Mouse (Mus musculus): Measurements from ENCODE around the gene Tmem151b. TPM values are rescaled to one million over a fixed set of nuclear protein-coding genes. Genes with fewer than 3 reads are reported as not detected.

Gene Tmem151b
- polyA plus RNA-seq, 1 experiment from 2014 or later = 1.4 TPM

GRCm38 (mm10) chr17:45515204-45515726, 34.2 kb downstream of the Tmem151b start:
- Histone ChIP-seq H3K4me3 (ENCODE audit: low read length) (no peak overlapping the region), H3K4me2 (ENCODE audit: low read depth, low read length) (no peak overlapping the region), H3K4me1 (replicated peaks; ENCODE audit: control insufficient read depth, insufficient read depth, low read length) (no peaks in the 10 kb centered on the region), H3K27ac (ENCODE audit: low read length) (no peak overlapping the region), H3K27me3 (ENCODE audit: control insufficient read depth, insufficient read depth, low read depth, low read length) (no peaks in the 10 kb centered on the region), H3K9ac (ENCODE audit: low read length) (no peak overlapping the region), H3K36me3 (ENCODE audit: control insufficient read depth, insufficient read depth, low read length) (no peaks in the 10 kb centered on the region), H3K9me3 (ENCODE audit: control insufficient read depth, low read length) (no peaks in the 10 kb centered on the region)
- no peak for ATAC-seq (ENCODE audit: low read depth)
- 43% methylated on average over 15 of the region's 15 CpGs for WGBS

- no peaks in the 10 kb centered on the region for H3K9me3 ChIP-seq (ENCODE audit: control insufficient read depth, low read length)
- 84% methylated on average over 4 of the region's 4 CpGs for WGBS
- H3K4me1 ChIP-seq (replicated peaks; ENCODE audit: control insufficient read depth, insufficient read depth, low read length) = peaks cover 4% of the 10 kb centered on the region
- no peak overlapping the region for H3K4me2 ChIP-seq (ENCODE audit: low read depth, low read length)
- H3K4me3 ChIP-seq (ENCODE audit: low read length) = no peak overlapping the region
- ATAC-seq (ENCODE audit: low read depth) = no peak
- H3K9ac ChIP-seq (ENCODE audit: low read length) = no peak overlapping the region
- H3K27ac ChIP-seq (ENCODE audit: low read length) = no peak overlapping the region
- no peaks in the 10 kb centered on the region for H3K27me3 ChIP-seq (ENCODE audit: control insufficient read depth, insufficient read depth, low read depth, low read length)
- H3K36me3 ChIP-seq (ENCODE audit: control insufficient read depth, insufficient read depth, low read length) = no peaks in the 10 kb centered on the region; the same call in 1 of the 2 replicates
Observed at GRCm38 (mm10) chr17:45511757-45512156, 37.7 kb downstream of the Tmem151b start.

GRCm38 (mm10) chr17:45510871-45511270, 38.6 kb downstream of the Tmem151b start:
- no peak overlapping the region for H3K9ac ChIP-seq (ENCODE audit: low read length)
- H3K36me3 ChIP-seq (ENCODE audit: control insufficient read depth, insufficient read depth, low read length) = no peaks in the 10 kb centered on the region; the same call in 1 of the 2 replicates
- no peak overlapping the region for H3K4me3 ChIP-seq (ENCODE audit: low read length)
- H3K4me2 ChIP-seq (ENCODE audit: low read depth, low read length) = no peak overlapping the region
- H3K27me3 ChIP-seq (ENCODE audit: control insufficient read depth, insufficient read depth, low read depth, low read length) = no peaks in the 10 kb centered on the region
- no peak overlapping the region for H3K27ac ChIP-seq (ENCODE audit: low read length)
- peaks cover 6% of the 10 kb centered on the region for H3K4me1 ChIP-seq (replicated peaks; ENCODE audit: control insufficient read depth, insufficient read depth, low read length)
- ATAC-seq (ENCODE audit: low read depth) = no peak
- no peaks in the 10 kb centered on the region for H3K9me3 ChIP-seq (ENCODE audit: control insufficient read depth, low read length)
- WGBS = 81% methylated on average over 4 of the region's 4 CpGs

GRCm38 (mm10) chr17:45506700-45507189, 42.7 kb downstream of the Tmem151b start, which contains the start of gene Aars2:
TSS of gene Aars2 (plus strand) at chr17:45506841.
- Histone ChIP-seq H3K27ac (ENCODE audit: low read length) (peak within 1 kb of the TSS; percentile 81), H3K4me3 (ENCODE audit: low read length) (peak within 1 kb of the TSS; percentile 90), H3K9me3 (ENCODE audit: control insufficient read depth, low read length) (no peaks in the 10 kb centered on the region), H3K9ac (ENCODE audit: low read length) (peak within 1 kb of the TSS; percentile 88), H3K4me2 (ENCODE audit: low read depth, low read length) (peak within 1 kb of the TSS; percentile 58), H3K27me3 (ENCODE audit: control insufficient read depth, insufficient read depth, low read depth, low read length) (no peaks in the 10 kb centered on the region), H3K36me3 (ENCODE audit: control insufficient read depth, insufficient read depth, low read length) (no peaks in the 10 kb centered on the region; the same call in 1 of the 2 replicates), H3K4me1 (replicated peaks; ENCODE audit: control insufficient read depth, insufficient read depth, low read length) (peaks cover 6% of the 10 kb centered on the region)
- ATAC-seq (ENCODE audit: low read depth) = peak; percentile 95
- WGBS = under 1% methylated on average over 42 of the region's 42 CpGs

- Histone ChIP-seq H3K36me3 (ENCODE audit: control insufficient read depth, insufficient read depth, low read length) (no peaks in the 10 kb centered on the region; the same call in 1 of the 2 replicates), H3K27ac (ENCODE audit: low read length) (no peak overlapping the region), H3K4me3 (ENCODE audit: low read length) (no peak overlapping the region), H3K9me3 (ENCODE audit: control insufficient read depth, low read length) (no peaks in the 10 kb centered on the region), H3K27me3 (ENCODE audit: control insufficient read depth, insufficient read depth, low read depth, low read length) (no peaks in the 10 kb centered on the region), H3K9ac (ENCODE audit: low read length) (no peak overlapping the region), H3K4me2 (ENCODE audit: low read depth, low read length) (no peak overlapping the region), H3K4me1 (replicated peaks; ENCODE audit: control insufficient read depth, insufficient read depth, low read length) (peaks cover 6% of the 10 kb centered on the region)
- WGBS = 64% methylated on average over 6 of the region's 6 CpGs
- ATAC-seq (ENCODE audit: low read depth) = no peak
Observed at GRCm38 (mm10) chr17:45505941-45506465, 43.5 kb downstream of the Tmem151b start.

GRCm38 (mm10) chr17:45503301-45503973, 46.0 kb downstream of the Tmem151b start:
- H3K4me2 ChIP-seq (ENCODE audit: low read depth, low read length) = no peak overlapping the region
- no peaks in the 10 kb centered on the region for H3K27me3 ChIP-seq (ENCODE audit: control insufficient read depth, insufficient read depth, low read depth, low read length)
- no peaks in the 10 kb centered on the region for H3K9me3 ChIP-seq (ENCODE audit: control insufficient read depth, low read length)
- H3K27ac ChIP-seq (ENCODE audit: low read length) = peak overlapping the region; percentile 5; the same call in 1 of the 2 replicates
- H3K4me1 ChIP-seq (replicated peaks; ENCODE audit: control insufficient read depth, insufficient read depth, low read length) = peaks cover 6% of the 10 kb centered on the region
- H3K36me3 ChIP-seq (ENCODE audit: control insufficient read depth, insufficient read depth, low read length) = no peaks in the 10 kb centered on the region
- H3K9ac ChIP-seq (ENCODE audit: low read length) = no peak overlapping the region
- 39% methylated on average over 5 of the region's 5 CpGs for WGBS
- H3K4me3 ChIP-seq (ENCODE audit: low read length) = no peak overlapping the region
- no peak for ATAC-seq (ENCODE audit: low read depth)

GRCm38 (mm10) chr17:45502324-45502723, 47.2 kb downstream of the Tmem151b start:
- 33% methylated on average over 4 of the region's 4 CpGs for WGBS

GRCm38 (mm10) chr17:45500981-45501380, 48.5 kb downstream of the Tmem151b start:
- Histone ChIP-seq H3K9ac (ENCODE audit: low read length) (no peak overlapping the region), H3K4me3 (ENCODE audit: low read length) (no peak overlapping the region), H3K36me3 (ENCODE audit: control insufficient read depth, insufficient read depth, low read length) (no peaks in the 10 kb centered on the region), H3K27me3 (ENCODE audit: control insufficient read depth, insufficient read depth, low read depth, low read length) (no peaks in the 10 kb centered on the region), H3K9me3 (ENCODE audit: control insufficient read depth, low read length) (no peaks in the 10 kb centered on the region), H3K27ac (ENCODE audit: low read length) (no peak overlapping the region), H3K4me2 (ENCODE audit: low read depth, low read length) (no peak overlapping the region), H3K4me1 (replicated peaks; ENCODE audit: control insufficient read depth, insufficient read depth, low read length) (no peaks in the 10 kb centered on the region)
- WGBS = 30% methylated on average over 4 of the region's 4 CpGs
- no peak for ATAC-seq (ENCODE audit: low read depth)

More at GRCm38 (mm10) chr17:45502324-45502723, 47.2 kb downstream of the Tmem151b start:
- Histone ChIP-seq H3K36me3 (ENCODE audit: control insufficient read depth, insufficient read depth, low read length) (no peaks in the 10 kb centered on the region), H3K4me1 (replicated peaks; ENCODE audit: control insufficient read depth, insufficient read depth, low read length) (peaks cover 3% of the 10 kb centered on the region), H3K27me3 (ENCODE audit: control insufficient read depth, insufficient read depth, low read depth, low read length) (no peaks in the 10 kb centered on the region), H3K9ac (ENCODE audit: low read length) (no peak overlapping the region), H3K4me3 (ENCODE audit: low read length) (no peak overlapping the region), H3K4me2 (ENCODE audit: low read depth, low read length) (no peak overlapping the region), H3K9me3 (ENCODE audit: control insufficient read depth, low read length) (no peaks in the 10 kb centered on the region), H3K27ac (ENCODE audit: low read length) (no peak overlapping the region)
- no peak for ATAC-seq (ENCODE audit: low read depth)

- Histone ChIP-seq H3K27ac (ENCODE audit: low read length) (no peak overlapping the region), H3K27me3 (ENCODE audit: control insufficient read depth, insufficient read depth, low read depth, low read length) (no peaks in the 10 kb centered on the region), H3K4me3 (ENCODE audit: low read length) (no peak overlapping the region), H3K36me3 (ENCODE audit: control insufficient read depth, insufficient read depth, low read length) (no peaks in the 10 kb centered on the region), H3K4me1 (replicated peaks; ENCODE audit: control insufficient read depth, insufficient read depth, low read length) (no peaks in the 10 kb centered on the region), H3K4me2 (ENCODE audit: low read depth, low read length) (no peak overlapping the region), H3K9me3 (ENCODE audit: control insufficient read depth, low read length) (no peaks in the 10 kb centered on the region), H3K9ac (ENCODE audit: low read length) (no peak overlapping the region)
- ATAC-seq (ENCODE audit: low read depth) = no peak
- WGBS = 24% methylated on average over 2 of the region's 2 CpGs
Observed at GRCm38 (mm10) chr17:45499516-45499915, 50.0 kb downstream of the Tmem151b start.
